Mouse (Mus musculus): ENCODE results near the gene Gchfr.

Gchfr gene

DNA sequence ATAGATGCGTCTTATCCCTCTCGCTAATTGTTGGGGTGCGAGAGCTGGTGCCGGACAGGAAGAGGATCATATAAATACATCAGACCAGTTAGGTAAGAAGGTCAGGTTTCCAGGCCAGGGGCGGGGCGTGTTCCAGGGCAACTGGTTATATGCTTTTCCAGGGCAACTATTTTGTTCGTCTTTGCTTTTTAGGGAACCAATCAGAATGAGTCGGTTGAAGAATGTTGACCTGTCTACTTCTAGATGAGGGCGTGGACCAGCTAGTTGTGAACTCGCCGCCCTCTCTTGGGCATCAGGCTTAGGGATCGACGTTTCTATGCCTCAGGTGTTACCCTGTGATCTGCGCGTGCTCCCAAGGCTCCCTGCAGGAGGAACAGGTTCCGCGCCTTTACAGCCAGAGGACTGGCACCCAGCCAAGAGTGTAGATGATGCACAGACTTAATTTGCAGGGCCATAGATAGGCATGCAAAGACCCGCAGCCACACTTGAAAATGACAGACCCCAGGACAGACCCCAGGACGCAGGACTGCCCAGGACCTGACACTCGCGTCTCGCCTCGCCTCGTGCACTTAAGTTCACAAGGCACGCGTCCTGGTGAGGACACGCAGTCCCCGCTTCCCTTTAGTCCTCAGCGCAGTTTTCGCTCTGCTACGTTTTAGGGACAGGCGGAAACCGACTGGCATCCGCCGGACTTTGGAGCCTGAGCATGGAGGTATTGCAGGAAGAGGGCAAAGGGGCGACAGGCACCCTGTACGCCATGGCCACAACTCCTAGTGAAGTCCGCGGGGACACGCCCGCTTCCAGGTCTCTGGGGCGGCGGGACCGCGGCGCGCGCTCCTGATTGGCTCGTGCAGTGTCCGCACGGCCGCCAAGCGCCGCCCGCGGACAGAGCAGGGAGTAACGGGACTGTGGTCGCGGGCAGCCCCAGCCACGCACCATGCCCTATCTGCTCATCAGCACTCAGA is at the start of gene Gchfr:
Gene Gchfr (plus strand): TSS at position 873 of the 965 bp plus-strand sequence.
- DNase-seq (ENCODE audit: low read depth, low spot score), result peak; percentile 20

DNA sequence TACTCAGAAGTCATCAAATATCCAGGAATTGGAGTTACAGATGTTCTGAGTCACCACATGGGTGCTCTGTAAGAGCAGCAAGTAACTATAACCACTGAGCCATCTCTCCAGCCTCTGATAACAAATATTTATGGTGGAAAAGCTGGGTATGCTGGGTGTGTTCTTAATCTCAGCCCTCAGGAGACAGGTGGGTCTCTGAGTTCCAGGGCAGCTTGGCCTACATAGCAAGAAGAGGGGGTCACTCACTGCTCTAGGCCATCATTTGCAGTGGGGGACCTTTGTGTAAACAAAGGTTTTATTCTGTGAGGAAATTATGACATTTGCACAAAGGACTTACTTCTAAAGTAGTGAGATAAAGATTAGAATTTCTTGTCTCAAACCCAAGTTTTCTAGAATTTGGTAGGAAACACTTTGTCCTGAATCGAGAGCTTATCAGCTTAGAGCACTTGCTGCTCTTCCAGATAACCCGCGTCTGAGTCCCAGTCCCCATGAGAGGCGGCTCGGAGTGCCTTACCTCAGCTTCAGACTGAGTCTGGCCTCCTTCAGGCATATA is 31.2 kb upstream of the Gchfr start:
- DNase-seq (ENCODE audit: low read depth, low spot score), result no peak

GRCm38 (mm10) chr2:119145199-119145598 is 22.4 kb upstream of the Gchfr start:
- DNase-seq (ENCODE audit: low read depth, low spot score), result no peak

- no peak for DNase-seq (ENCODE audit: low read depth, low spot score)
Observed at GRCm38 (mm10) chr2:119146435-119146834, 21.1 kb upstream of the Gchfr start.

- DNase-seq (ENCODE audit: low read depth, low spot score), result no peak
Observed at GRCm38 (mm10) chr2:119147160-119147678, 20.4 kb upstream of the Gchfr start.

DNA sequence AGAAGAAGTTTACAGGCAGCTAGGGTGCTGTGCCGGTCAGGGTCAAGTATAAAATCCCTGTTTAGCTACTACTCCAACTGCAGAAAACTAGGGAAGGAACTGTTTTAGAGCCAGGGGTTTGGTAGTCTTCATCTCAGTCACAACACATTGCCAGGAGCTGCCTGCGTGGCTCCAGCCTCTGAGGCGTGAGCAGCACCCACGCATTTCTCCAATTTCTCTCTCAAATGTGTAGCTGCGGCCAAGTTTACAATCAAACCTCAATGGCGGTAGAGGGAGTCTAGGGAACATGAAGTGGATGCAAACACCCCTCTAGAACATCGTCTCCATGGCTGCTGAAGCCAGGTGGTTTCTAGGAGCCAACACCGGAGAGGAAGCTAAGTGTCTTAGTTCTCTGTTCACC is 19.8 kb upstream of the Gchfr start:
- DNase-seq (ENCODE audit: low read depth, low spot score), result no peak

- no peak for DNase-seq (ENCODE audit: low read depth, low spot score)
Observed at GRCm38 (mm10) chr2:119152255-119152654, 15.3 kb upstream of the Gchfr start.

GRCm38 (mm10) chr2:119154683-119155082 is 12.9 kb upstream of the Gchfr start:
- DNase-seq (ENCODE audit: low read depth, low spot score), result no peak

DNA sequence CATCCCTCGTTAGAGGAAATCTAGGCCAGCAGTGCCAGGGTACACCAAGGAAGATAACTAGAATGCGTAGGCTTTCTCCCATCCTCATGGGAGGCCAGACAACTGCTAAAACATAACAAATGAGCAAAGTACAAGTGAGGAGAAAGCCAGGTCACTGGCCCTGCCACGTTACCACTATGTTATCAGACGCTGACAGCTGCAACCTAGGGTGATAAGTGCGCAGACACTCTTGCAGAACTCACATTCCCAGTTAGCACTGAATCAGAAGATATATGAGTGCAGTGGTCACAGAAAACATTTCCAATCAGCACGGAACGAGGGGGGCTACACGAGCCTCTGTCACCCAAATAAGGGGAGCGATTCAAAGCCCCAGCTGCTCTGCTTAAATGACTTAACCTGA is 12.2 kb upstream of the Gchfr start:
- no peak for DNase-seq (ENCODE audit: low read depth, low spot score)

- no peak for DNase-seq (ENCODE audit: low read depth, low spot score)
Observed at GRCm38 (mm10) chr2:119156081-119156680, 11.4 kb upstream of the Gchfr start.

DNA sequence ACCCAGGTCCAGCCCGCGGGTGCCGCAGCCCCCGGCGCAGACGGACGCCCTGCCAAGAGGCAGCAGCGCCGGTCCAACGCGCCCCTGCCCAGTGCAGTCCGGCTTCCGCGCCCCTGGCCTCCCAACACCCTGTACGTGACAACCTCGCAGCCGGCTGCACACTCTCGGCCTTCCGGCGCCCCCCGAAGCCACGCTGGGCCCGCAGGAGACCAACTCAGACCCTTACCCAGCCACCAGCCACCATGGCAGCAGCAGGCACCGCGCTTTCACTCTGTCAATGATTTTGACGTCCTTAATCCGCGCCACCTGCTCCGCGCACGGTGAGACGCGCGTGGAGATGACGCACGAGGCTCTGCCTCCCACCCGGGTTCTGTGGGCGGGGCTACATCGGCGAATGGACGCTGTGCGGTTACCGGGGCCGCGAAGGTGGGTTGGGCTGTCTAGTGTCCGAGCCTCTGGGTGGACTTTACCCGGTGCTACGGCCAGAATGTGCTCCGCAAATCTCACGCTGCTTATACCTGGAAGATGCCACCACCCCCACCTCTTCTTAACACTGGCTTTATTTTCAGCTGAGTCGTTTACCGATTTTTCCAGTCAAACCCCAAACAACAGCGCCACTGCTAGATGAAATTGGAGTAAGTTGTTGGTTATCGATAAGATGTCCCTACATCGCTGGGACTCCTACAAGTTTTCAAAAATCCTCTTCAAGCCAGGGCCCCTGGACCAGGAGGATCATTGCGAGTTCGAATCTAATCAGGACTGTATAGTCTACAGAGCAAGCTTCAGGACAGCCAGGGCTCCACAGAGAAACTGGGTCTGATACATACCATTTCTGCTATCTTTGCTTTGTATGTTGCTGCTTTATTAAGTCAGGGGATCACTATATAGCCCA is 10.6 kb upstream of the Gchfr start, which contains the start of gene Rmdn3:
Gene Rmdn3 (minus strand): TSS at position 354 of the 892 bp plus-strand sequence.
- DNase-seq (ENCODE audit: low read depth, low spot score), result peak; percentile 84

- DNase-seq (ENCODE audit: low read depth, low spot score), result no peak
Observed at GRCm38 (mm10) chr2:119157836-119158235, 9.7 kb upstream of the Gchfr start.

DNA sequence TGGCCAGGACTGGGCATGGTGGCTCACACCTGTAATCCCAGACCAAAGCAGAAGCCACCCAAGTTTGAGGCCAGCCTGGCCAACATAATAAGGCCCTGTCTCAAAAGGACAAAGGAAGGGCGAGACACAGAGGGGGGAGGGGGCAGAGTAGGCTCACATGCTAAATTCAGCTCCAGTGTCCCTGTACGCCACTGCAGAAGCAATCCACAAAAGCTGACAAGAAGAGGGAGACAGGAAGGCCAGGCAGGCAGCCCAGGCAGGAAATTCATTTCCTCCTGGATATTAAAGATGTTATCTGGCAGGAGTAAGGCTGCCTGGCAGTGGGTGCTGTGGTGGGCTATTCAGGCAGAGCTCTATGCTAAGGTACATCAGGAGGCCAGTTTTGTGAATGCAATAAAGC is 6.3 kb upstream of the Gchfr start:
- no peak for DNase-seq (ENCODE audit: low read depth, low spot score)

DNA sequence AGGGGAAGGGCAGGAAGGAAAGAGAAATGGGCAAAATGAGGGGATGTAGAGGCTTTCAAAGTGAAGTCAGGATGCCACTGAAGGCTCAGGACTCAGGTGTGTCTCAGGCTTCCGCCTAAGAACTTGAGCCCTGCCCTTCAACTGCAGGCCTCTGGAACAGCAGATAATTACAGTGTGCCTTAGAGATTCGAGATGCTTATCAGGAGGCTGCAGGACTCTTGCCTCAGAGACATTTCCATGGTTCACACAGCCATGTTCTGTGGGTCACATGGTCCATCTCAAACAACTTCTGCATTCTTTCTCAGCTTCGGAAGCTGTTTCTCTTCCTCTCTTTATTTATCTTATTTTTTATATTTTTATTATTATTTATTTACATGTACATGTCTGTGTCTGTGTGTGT is 4.4 kb upstream of the Gchfr start:
- no peak for DNase-seq (ENCODE audit: low read depth, low spot score)

GRCm38 (mm10) chr2:119163999-119164398 is 3.6 kb upstream of the Gchfr start:
- DNase-seq (ENCODE audit: low read depth, low spot score), result no peak

DNA sequence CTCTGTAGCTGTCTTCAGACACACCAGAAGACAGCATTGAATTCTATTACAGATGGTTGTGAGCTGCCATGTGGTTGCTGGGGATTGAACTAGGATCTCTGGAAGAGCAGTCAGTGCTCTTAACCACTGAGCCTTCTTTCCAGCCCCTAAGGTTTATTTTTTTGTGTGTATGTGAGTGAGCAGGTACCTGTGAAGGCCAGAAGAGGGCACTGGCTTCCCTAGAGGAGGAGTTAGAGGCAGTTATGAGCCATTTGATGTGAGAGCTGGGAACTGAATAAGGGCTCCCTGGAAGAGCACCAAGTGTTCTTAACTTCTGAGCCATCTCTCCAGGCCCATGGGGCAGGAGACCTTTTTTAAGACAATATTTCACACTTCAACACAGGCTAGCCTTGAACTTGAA is 2.2 kb upstream of the Gchfr start:
- no peak for DNase-seq (ENCODE audit: low read depth, low spot score)

DNA sequence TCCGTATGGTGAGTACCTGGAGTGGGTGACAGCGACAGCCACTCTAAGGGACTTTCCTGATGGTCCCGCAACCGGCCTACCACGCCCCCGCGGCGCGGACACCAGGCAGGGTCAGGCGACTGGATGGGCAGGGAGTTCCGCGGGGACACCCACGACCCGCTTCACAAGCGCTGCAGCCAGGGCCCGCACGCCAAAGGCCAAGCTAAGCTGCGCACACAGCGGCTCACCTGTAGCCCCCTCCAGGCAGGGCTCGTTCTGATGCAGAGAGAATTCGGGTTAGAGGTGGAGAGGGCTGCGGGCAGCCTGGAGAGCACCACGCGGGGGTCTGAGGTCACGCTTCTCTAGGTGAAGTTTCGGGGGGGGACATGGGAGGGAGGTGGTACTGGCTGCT is 288 bp downstream of the Gchfr start:
- DNase-seq (ENCODE audit: low read depth, low spot score), result no peak

- no peak for DNase-seq (ENCODE audit: low read depth, low spot score)
Observed at GRCm38 (mm10) chr2:119170282-119170681, 2.7 kb downstream of the Gchfr start.

- DNase-seq (ENCODE audit: low read depth, low spot score), result no peak
Observed at GRCm38 (mm10) chr2:119171574-119171973, 4.0 kb downstream of the Gchfr start.

GRCm38 (mm10) chr2:119172446-119172845 is 4.9 kb downstream of the Gchfr start:
- no peak for DNase-seq (ENCODE audit: low read depth, low spot score)

GRCm38 (mm10) chr2:119172862-119173576 is 5.4 kb downstream of the Gchfr start:
- no peak for DNase-seq (ENCODE audit: low read depth, low spot score)
